Mouse (Mus musculus): Measurements from ENCODE around the gene Tmub2.

DNA sequence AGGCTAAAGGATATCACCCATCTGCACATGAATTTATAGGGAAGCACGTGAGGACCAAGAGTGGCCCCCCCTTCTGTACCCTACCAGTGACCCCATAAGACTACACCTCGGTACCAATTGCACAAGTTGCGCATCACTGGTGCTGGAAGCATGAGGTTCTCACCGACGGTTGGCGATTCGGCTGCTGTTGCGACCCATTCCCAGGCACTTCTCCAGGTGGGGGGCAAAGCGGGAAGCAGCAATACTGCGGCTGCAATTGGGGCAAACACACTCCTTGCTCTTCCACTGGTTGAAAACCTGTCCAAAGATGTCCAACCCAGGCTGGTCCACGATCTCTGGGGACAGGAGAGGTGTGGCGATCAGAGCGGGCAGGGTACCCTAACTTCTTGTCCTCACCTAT lies 9.2 kb downstream of the Tmub2 start:
- TF ChIP-seq CTCF (conservative IDR thresholded peaks at IDR 0.05; ENCODE audit: insufficient read depth, insufficient read length, low read depth, low read length) (no peak), POLR2A (IDR thresholded peaks at IDR 0.05; ENCODE audit: low read depth, low read length) (no peak)
